Mouse (Mus musculus) gonadal fat pad, adult 2 months (tissue): ENCODE measurements around the gene Gimap3. TPM values are rescaled to one million over a fixed set of nuclear protein-coding genes. Genes with fewer than 3 reads are reported as not detected.

Experiments
- DNase-seq: peaks from one replicate; pipeline ENCODE4 v3.0.0-alpha.2; 2012; ENCODE audit warnings: low read depth
- polyA plus RNA-seq: library from polyadenylated mRNA; depleted of rRNA; stranded (reverse); fragments of >200 nt; gene quantifications from 2 replicates; pipeline ENCODE4 v1.2.3, GENCODE M21; 2012; rRNA removed

The Gimap3 gene
- polyA plus RNA-seq, 1 experiment: 3.5 TPM

DNA sequence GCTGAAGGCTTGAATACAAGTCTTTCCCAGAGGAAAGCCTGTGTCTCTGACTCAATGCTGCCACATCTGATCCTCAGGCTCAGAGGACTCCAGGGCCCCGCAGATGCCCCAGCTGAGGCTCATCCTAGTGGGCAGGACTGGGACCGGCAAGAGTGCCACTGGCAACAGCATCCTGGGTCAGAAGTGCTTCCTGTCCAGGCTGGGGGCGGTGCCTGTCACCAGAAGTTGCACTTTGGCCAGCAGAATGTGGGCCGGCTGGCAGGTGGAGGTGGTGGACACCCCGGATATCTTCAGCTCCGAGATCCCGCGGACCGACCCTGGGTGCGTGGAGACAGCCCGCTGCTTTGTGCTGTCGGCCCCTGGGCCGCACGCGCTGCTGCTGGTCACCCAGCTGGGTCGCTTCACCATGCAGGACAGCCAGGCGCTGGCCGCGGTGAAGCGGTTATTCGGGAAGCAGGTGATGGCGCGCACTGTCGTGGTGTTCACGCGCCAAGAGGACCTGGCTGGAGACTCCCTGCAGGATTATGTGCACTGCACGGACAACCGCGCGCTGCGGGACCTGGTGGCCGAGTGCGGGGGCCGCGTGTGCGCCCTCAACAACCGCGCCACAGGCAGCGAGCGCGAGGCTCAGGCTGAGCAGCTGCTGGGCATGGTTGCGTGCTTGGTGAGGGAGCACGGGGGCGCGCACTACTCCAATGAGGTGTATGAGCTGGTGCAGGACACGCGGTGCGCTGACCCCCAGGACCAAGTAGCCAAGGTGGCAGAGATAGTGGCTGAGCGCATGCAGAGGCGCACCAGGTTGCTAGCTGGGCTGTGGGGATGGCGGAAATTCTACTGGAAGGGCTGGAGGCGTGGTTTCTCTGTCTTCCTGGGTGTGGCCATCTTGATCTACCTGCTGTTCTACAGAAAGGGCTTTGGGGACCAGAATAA, 28.0 kb downstream of the Gimap3 start:
- DNase-seq: no peak

DNA sequence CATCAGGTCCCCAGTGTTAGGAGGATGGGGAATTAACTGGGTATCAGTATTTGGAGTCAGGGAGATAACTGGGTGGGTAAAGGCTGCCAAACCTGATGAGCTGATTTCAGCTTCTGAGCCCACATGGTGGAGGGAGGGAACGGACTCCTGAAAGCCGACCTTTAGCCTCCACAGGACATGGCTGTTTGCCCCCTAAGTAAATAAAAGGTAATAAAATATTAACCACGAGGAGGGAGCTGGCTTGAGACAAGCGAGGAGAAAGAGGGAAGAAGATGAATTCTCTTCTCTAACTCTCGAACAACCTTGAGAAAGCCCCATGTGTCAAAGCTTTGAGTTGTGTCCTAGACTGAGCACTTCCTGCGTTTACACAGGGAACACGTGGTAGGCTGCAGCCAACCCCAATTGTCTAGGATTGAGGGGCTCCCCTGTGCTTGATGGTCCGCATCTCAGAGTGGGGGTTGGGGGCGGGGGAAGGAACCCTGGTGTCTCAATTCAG, 28.9 kb downstream of the Gimap3 start:
- DNase-seq: no peak

DNA sequence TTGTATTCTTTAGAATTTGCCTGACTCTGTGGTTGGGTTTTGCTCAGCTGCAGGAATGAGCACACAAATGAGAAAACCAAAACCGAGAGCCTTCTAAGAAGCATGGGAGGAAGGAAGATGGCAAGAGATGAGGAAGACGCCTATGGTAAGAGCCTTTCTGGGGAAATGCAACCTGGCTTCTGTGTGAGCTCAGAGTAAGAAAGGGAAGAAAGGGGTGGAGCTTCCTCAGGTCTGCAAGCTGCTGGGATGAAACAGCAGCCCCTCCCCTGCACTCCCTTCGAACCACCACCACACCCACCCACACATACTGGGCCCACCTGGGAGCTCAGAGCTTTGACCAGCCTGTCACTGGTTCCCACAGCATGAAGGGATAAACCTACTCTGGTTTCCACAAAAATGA, 29.4 kb downstream of the Gimap3 start:
- DNase-seq: no peak

DNA sequence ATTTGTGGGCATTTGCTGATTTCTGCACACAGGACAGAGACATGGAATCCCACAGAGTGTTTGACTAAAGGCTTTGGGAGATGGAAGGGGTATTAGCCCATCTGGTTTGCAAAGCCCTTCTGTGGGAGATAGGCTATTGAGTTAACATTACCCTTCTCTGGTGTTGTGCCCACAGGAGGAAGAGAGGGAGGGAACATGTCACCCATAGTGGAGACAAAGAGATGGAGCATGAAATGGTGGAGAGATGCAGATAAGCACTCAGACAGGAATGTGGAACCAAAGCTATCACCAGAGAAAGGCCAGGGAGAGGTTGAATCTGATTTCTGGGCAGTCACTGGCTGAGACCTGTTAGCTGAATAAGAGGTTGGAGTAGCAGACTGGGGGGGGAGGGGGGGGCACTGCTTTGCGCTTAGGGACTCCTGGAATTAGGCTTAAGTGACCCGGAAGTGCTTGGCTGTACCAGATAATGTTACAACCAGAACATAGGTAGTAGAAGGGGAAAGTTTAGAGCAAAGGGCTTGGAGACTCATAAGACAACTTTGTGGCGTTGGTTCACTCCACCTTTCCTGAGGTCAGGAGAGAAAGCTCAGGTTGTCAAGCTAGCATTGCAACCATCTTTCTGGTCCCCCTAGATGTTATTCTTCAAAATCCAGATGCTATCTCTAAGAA, 30.0 kb downstream of the Gimap3 start:
- DNase-seq: no peak

DNA sequence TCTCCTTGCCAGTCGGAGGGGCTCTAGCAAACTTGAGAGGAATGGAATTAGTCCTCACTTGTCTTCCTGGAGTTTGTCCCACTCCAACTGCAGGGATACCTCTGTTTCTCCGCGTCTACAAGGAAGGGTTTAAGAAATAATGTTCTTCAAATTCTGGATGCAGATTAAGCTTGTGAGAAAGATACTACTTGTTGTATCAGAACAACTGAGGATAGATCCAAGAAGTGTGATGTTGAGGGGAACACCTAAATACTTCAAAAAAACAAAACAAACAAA, 30.9 kb downstream of the Gimap3 start:
- no peak for DNase-seq

DNA sequence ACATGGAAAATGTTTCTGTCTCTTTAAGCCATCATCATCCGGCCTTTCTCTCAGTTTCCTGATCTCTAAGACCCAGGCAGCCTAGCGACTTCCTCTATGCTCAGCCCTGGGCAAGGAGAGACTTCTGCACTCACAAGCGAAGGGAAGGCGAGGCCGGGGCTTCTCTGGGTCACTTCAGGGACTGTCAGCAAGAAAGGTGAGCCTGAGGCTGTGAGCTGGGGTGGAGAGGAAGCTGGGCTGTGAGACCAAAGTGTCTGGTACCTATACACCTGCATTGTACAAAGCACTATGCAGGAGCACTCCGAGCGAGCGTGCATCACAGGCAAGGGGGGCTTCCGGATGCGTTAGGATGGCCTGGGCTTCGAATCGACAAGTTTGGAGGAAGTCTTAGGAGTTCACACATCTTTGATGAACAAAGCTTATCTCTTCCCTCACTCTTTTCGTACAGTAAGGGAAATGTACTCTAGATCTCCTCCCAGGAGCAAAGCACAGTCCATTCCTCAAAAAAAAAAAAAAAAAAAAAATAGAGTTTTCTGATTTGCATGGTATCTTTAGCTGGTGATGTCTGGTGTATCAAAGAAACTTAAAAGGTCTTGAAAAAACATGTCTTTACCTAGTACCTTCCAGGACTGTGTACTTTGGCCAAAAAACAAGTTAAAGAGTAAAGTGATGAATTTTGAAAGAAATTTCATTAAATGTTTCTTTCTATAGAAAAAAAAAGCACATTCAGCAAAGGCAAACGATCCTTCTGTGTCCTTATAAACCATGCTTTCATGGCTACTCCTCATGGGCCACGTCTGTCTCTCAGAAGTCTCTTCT, 31.5 kb downstream of the Gimap3 start, which contains the start of gene Gimap1:
Gene Gimap1 (plus strand): TSS at position 94 of the 819 bp plus-strand sequence.
- no peak for DNase-seq

DNA sequence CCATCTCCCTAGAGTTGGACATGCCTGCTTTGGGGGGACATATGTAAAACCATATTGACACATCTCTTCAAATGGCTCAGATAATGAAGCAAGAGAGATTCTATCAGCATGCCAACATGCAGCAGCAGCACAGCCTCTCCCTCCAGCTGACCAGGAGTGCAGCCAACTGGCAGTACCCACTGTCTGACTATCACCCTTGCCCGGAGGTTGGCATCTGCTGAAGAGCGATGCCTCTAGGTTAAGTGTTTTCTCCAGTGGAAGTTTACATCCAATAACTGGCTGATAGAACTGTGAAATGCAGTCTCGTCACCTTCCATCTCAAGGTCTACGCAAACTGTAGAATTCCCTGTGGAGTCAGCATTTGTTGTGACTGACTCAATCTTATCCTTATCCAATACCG, 33.0 kb downstream of the Gimap3 start:
- DNase-seq: no peak

DNA sequence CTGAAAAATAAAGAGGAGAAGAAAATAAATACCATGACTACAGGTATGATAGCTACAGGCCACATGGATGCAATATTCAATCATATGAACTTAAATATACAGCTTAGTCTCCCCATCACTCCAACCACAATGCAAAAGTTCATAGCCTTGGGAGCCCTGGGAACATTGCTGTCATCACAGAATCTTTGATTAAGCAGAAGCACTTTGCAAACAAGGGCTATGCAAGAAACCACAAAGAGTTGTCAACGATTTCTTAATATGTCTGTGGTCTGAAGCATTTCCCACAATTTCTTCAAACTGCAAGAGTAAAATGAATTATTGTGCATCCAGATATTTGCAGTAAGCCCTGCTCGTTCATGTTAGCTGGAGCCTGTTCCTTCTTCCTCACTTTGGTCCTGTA, 33.6 kb downstream of the Gimap3 start:
- DNase-seq: no peak

DNA sequence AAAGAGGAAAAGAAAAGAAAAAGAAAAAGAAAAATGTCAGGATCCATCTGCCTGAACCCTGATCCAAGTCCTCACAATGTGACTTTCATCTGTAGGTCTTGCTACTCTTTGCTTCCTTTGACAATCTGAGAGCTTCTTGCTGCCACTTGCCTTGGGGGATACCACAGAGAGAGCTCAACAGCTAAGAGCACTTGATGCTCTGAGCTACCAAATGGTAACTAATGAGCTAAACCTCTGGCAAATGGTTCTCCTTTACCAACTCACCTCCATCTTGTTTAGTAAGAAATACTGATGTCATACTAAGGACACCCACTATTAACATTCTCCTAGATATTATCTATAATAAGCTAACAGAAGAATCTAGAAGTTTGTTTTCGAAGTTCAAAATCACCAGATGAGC, 37.0 kb downstream of the Gimap3 start:
- no peak for DNase-seq

DNA sequence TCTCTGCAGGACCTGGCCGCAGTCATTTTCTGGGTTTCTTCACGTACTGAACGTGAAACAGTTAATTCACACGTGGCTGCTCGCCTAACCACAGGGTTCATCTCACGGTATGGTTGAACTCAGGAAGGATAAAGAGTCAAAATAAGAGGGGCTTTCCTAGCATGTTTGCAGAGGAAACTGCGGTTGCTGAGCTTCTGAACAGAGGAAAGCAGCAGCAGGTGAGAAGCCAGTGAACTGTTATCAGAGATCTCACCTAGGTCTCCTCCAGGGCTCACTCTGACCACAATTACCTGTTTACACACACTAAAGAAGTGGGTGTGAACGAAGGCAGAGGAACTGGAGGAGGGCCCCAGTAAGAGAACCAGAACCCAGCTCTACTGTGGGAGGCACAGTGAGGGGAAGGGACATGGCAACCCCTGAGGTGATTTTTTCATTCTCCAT, 37.8 kb downstream of the Gimap3 start:
- DNase-seq: no peak

DNA sequence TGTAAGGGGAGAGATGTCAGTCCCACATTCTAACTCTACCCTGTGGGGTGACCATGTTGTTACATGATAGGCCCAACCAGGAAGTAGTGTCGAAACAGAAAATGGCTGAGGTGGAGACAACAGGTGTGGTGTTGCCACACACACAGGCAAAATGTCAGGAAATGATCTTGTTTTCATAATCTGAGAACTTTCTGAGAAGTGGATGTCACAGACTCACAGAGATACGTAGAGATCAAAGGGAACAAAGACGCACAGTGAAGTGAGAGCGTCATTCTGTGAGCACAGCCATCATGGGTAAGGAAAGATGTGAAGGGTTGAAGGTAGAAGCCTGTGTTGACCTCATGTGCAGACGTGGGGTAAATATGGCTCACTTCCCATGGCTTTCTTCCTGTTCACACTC, 42.9 kb downstream of the Gimap3 start:
- no peak for DNase-seq

DNA sequence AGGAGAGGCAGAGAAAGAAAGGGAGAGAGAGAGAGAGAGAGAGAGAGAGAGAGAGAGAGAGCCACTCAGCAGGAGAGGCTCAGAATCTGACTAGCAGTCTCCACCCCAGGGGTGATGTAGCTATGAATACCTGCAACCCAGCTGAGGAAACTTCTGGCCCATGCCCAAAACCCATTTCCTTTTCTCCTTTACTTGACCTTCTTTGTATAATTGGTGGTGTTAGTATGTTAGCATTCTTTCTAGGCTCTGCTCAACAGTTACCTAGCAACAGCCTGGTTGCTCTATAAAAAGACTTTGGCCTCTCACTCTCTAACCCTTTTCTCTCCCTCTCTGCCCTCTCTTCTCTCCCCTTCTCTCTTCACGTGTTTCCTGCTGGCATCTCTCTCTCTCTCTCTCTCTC, 45.2 kb downstream of the Gimap3 start:
- no peak for DNase-seq

DNA sequence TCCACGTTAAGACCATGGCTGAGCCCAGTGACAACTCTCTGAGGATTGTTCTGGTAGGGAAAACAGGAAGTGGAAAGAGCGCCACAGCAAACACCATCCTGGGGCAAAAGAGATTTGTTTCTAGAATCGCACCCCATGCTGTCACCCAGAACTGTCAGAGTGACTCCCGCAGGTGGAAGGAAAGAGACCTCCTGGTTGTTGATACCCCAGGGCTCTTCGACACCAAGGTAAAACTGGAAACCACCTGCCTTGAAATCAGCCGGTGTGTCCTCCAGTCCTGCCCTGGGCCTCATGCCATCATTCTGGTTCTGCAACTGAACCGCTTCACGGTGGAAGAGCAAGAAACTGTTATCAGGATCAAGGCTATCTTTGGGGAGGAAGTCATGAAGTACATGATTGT, 47.2 kb downstream of the Gimap3 start:
- DNase-seq: no peak

DNA sequence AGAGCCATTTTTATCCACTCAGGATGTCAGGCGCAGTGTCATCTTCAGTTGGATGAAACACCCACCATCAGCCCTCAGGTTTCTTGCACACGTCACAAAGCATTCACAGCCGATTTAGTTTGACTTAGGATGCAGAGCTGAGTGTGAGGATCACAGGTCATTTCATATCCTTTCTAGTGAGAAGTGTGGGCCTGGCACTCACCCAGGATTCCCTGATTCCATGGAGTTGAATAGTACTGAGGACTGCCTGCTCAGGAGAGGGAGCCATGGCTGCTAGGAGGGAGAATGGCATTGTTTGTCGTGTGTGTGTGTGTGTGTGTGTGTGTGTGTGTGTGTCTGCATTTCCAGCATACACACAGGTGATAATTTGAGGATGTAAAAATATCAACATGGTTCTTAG, 50.3 kb downstream of the Gimap3 start:
- DNase-seq: no peak

DNA sequence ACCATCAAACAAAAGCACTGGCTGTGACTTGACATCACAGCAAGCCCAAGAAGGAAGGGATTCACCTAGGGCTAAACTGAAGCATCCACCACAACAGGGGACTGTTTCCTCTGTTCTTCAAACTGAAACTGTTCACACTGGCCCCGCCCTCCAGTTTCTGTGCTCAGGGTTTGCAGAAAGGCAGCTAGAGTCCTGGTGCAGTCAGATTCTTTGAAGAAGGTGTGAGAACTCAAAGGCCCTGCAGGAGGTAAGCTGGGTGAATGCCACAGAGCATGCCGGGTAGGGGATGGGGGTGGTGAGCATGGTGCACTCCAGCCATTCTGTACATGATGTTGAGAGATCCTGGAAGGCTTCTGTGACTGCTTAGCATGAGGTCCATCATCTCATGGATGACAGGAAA, 52.2 kb downstream of the Gimap3 start, which contains the start of the genes Gm28053 and Gimap7:
Gene Gm28053 (plus strand): TSS at position 153 of the 400 bp plus-strand sequence.
Gene Gimap7 (plus strand): TSS at position 167 of the 400 bp plus-strand sequence.
- DNase-seq: no peak

Other genes with a start within 250 kb of the Gimap3 start
- 83.1 and 86.2 TPM in 2 replicates for gene Atp6v0e2, start 233.2 kb downstream of the Gimap3 start, polyA plus RNA-seq
- gene Lrrc61, start 216.1 kb downstream of the Gimap3 start, polyA plus RNA-seq: 29.5 and 36.8 TPM in 2 replicates
- 191 and 319 TPM in 2 replicates for gene Rarres2, start 198.1 kb downstream of the Gimap3 start, polyA plus RNA-seq
- not detected in 2 replicates for gene Gm45021, start 181.2 kb downstream of the Gimap3 start, polyA plus RNA-seq
- gene Repin1, start 177.0 kb downstream of the Gimap3 start, polyA plus RNA-seq: 51.0 and 53.2 TPM in 2 replicates
- gene Gm44965, start 176.9 kb downstream of the Gimap3 start, polyA plus RNA-seq: not detected in 2 replicates
- gene Zfp775, start 168.8 kb downstream of the Gimap3 start, polyA plus RNA-seq: 5.1 and 5.6 TPM in 2 replicates
- 0.71 and 0.81 TPM in 2 replicates for gene AI854703, start 144.1 kb downstream of the Gimap3 start, polyA plus RNA-seq
- gene Gimap8, start 123.6 kb downstream of the Gimap3 start, polyA plus RNA-seq: 3.9 and 4.5 TPM in 2 replicates
- 2.1 and 2.3 TPM in 2 replicates for gene Gimap9, start 94.7 kb downstream of the Gimap3 start, polyA plus RNA-seq
- 9.8 and 13.8 TPM in 2 replicates for gene Gimap4, start 86.3 kb downstream of the Gimap3 start, polyA plus RNA-seq
- 10.4 and 12.7 TPM in 2 replicates for gene Gimap6, start 62.6 kb downstream of the Gimap3 start, polyA plus RNA-seq
- gene Gm28053, start 52.2 kb downstream of the Gimap3 start, polyA plus RNA-seq: 0.66 TPM in 1 of 2 replicates, not detected in the other
- gene Gimap7, start 52.2 kb downstream of the Gimap3 start, polyA plus RNA-seq: 0.20 and 0.34 TPM in 2 replicates
- 4.1 and 4.3 TPM in 2 replicates for gene Gimap1, start 31.8 kb downstream of the Gimap3 start, polyA plus RNA-seq
- 5.6 and 8.3 TPM in 2 replicates for gene Gimap5, start 24.7 kb downstream of the Gimap3 start, polyA plus RNA-seq
- gene Tmem176a, start 70.1 kb upstream of the Gimap3 start, polyA plus RNA-seq: 109 and 139 TPM in 2 replicates
- 390 and 419 TPM in 2 replicates for gene Tmem176b, start 70.6 kb upstream of the Gimap3 start, polyA plus RNA-seq
- 2.8 and 3.1 TPM in 2 replicates for gene Aoc1, start 102.0 kb upstream of the Gimap3 start, polyA plus RNA-seq
- 0.08 and 0.13 TPM in 2 replicates for gene 1600015I10Rik, start 159.0 kb upstream of the Gimap3 start, polyA plus RNA-seq
- 0.05 TPM in 1 of 2 replicates, not detected in the other for gene Doxl2, start 204.1 kb upstream of the Gimap3 start, polyA plus RNA-seq
- 7.6 TPM in 1 of 2 replicates, not detected in the other for gene Svs1, start 216.0 kb upstream of the Gimap3 start, polyA plus RNA-seq